Mouse (Mus musculus) midbrain, embryonic 12.5 days (tissue): ENCODE data around the gene Ppp2r3d. TPM values are rescaled to one million over a fixed set of nuclear protein-coding genes. Genes with fewer than 3 reads are reported as not detected.
A peak's percentile ranks its signal among the peaks of the same experiment; 100 is the strongest.

Experiments
- ATAC-seq: fragments of 200-750 bp; cut with Nextera tagmentation; 2 replicates; pipeline ENCODE4 v1.8.0; 2017; ENCODE audit warnings: low read depth, moderate TSS enrichment, moderate library complexity; ENCODE audit not compliant: low FRiP score
- H3K27ac ChIP-seq: fragments of 300-500 bp; sonication (generic); replicated peaks from 2 replicates; pipeline ENCODE4 v1.5.1; 2016; ENCODE audit warnings: mild to moderate bottlenecking
- H3K27me3 ChIP-seq: fragments of 300-500 bp; sonication (generic); 2 replicates; pipeline ENCODE4 v1.6.1; 2016; ENCODE audit warnings: mild to moderate bottlenecking
- H3K36me3 ChIP-seq: fragments of 300-500 bp; sonication (generic); 2 replicates; pipeline ENCODE4 v1.6.1; 2016
- H3K4me1 ChIP-seq: fragments of 300-500 bp; sonication (generic); 2 replicates; pipeline ENCODE4 v1.6.1; 2016
- H3K4me2 ChIP-seq: fragments of 300-500 bp; sonication (generic); replicated peaks from 2 replicates; pipeline ENCODE4 v1.6.1; 2016; ENCODE audit warnings: mild to moderate bottlenecking, moderate library complexity
- H3K4me3 ChIP-seq: fragments of 300-500 bp; sonication (generic); 2 replicates; pipeline ENCODE4 v1.5.1; 2016; ENCODE audit warnings: mild to moderate bottlenecking
- H3K9ac ChIP-seq: fragments of 300-500 bp; sonication (generic); replicated peaks from 2 replicates; pipeline ENCODE4 v1.6.1; 2016; ENCODE audit warnings: mild to moderate bottlenecking, moderate library complexity
- H3K9me3 ChIP-seq: fragments of 300-500 bp; sonication (generic); 2 replicates; pipeline ENCODE4 v1.6.1; 2016; ENCODE audit warnings: mild to moderate bottlenecking
- WGBS: fragments of 180-500 bp; shearing (Covaris S2); methylation state at CpG from one replicate; pipeline ENCODE4 v1.1.7; 2016; 5-methylcytosine and 5-hydroxymethylcytosine counted together
- polyA plus RNA-seq: library from polyadenylated mRNA; unstranded; fragments of >200 nt; fragmentation: Nextera tagmentation; extraction: Ambion mirVana; gene quantifications from 2 replicates; pipeline ENCODE4 v1.2.1, GENCODE M21; 2016

Gene Ppp2r3d
- polyA plus RNA-seq, 1 experiment from 2014 or later = 195 TPM

DNA sequence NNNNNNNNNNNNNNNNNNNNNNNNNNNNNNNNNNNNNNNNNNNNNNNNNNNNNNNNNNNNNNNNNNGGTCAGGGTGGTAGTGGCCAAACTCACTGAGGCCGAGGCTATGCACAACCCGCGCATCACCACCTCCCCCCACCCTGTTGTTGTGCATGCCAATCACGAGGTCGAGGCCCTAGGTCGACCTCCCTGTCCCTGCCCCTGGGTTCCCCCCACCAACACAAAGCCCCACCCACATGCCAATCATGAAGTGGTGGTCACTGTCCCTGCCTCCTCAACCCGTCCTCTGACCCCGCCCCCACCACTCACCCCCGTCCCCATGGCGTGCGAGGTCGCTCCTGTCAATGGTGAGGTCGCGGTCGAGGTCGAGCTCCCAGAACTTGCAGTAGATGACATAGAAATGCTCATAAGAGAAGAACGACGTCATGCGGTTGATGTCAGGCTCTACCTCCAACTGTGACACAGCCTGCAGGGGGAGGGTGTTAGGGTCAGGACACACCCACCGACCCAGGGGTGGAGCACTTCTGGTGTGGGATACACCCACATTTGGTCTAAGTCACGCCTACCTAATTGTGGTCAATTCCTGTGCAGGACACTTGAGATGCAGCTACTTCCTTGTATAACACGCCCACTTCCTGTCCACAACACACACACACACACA is 37.9 kb downstream of the Ppp2r3d start:
- Histone ChIP-seq H3K9ac (no peak overlapping the region), H3K4me1 (no peaks in the 10 kb centered on the region), H3K36me3 (peaks cover 37% of the 10 kb centered on the region), H3K27ac (no peak overlapping the region), H3K9me3 (peaks cover 33% of the 10 kb centered on the region), H3K4me3 (no peak overlapping the region), H3K27me3 (no peaks in the 10 kb centered on the region), H3K4me2 (no peak overlapping the region)
- 94% methylated on average over 19 of the region's 22 CpGs for WGBS
- ATAC-seq = no peak; the same call in 1 of the 2 replicates

DNA sequence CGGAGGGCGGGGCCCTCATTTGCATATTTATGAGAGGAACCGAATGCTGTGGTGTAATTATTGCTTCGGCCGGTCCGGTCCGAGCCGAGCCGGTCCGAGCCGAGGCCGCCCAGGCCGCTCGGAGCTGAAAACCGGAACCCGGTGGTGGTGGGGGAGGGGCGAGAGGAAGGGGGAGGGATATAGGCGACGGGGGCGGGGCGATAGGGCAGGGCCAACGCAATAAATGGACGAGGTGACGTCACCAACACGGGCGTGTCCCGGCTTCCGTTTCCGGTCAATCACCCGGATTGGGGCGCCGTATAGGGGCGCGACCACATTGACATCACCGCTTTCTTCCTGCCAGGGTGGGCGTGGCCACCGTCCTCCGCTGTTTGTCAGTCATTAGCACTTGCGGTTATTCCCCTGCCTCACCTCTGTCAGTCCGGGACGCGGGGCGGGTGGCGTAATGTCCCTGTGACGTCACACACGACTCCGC is 51.2 kb downstream of the Ppp2r3d start:
- peak overlapping the region; percentile 62 for H3K9ac ChIP-seq
- H3K27me3 ChIP-seq = peaks cover 2% of the 10 kb centered on the region; the same call in 1 of the 2 replicates
- ATAC-seq = peak; percentile 51
- peak overlapping the region; percentile 97 for H3K27ac ChIP-seq
- peaks cover 4% of the 10 kb centered on the region; the same call in 1 of the 2 replicates for H3K4me1 ChIP-seq
- H3K4me2 ChIP-seq = peak overlapping the region; percentile 60
- no peaks in the 10 kb centered on the region for H3K36me3 ChIP-seq
- no peaks in the 10 kb centered on the region for H3K9me3 ChIP-seq
- WGBS = under 1% methylated on average over 45 of the region's 47 CpGs
- H3K4me3 ChIP-seq = peak overlapping the region; percentile 72

GRCm38 (mm10) chr9:124424542-124425410 is 51.9 kb downstream of the Ppp2r3d start:
- Histone ChIP-seq H3K9me3 (no peaks in the 10 kb centered on the region), H3K27me3 (peaks cover 2% of the 10 kb centered on the region; the same call in 1 of the 2 replicates), H3K4me3 (peak overlapping the region; percentile 72), H3K36me3 (no peaks in the 10 kb centered on the region), H3K27ac (peak overlapping the region; percentile 97), H3K4me1 (peaks cover 4% of the 10 kb centered on the region; the same call in 1 of the 2 replicates), H3K4me2 (peak overlapping the region; percentile 60), H3K9ac (peak overlapping the region; percentile 76)
- ATAC-seq = peak; percentile 71
- under 1% methylated on average over 48 of the region's 48 CpGs for WGBS

- H3K4me3 ChIP-seq = peak overlapping the region; percentile 72
- peak overlapping the region; percentile 97 for H3K27ac ChIP-seq
- no peaks in the 10 kb centered on the region for H3K36me3 ChIP-seq
- peaks cover 2% of the 10 kb centered on the region; the same call in 1 of the 2 replicates for H3K27me3 ChIP-seq
- H3K9ac ChIP-seq = peak overlapping the region; percentile 76
- peak; percentile 25; the same call in 1 of the 2 replicates for ATAC-seq
- H3K9me3 ChIP-seq = no peaks in the 10 kb centered on the region
- H3K4me1 ChIP-seq = peaks cover 4% of the 10 kb centered on the region; the same call in 1 of the 2 replicates
- H3K4me2 ChIP-seq = peak overlapping the region; percentile 60
- under 1% methylated on average over 27 of the region's 27 CpGs for WGBS
These were observed 52.5 kb downstream of the Ppp2r3d start for GRCm38 (mm10) chr9:124424292-124424541.

- Histone ChIP-seq H3K4me2 (peak overlapping the region; percentile 60), H3K27ac (peak overlapping the region; percentile 97), H3K36me3 (no peaks in the 10 kb centered on the region), H3K4me1 (peaks cover 4% of the 10 kb centered on the region; the same call in 1 of the 2 replicates), H3K27me3 (peaks cover 2% of the 10 kb centered on the region; the same call in 1 of the 2 replicates), H3K4me3 (peak overlapping the region; percentile 72), H3K9me3 (no peaks in the 10 kb centered on the region), H3K9ac (peak overlapping the region; percentile 76)
- ATAC-seq = peak; percentile 73
- under 1% methylated on average over 72 of the region's 74 CpGs for WGBS
These were observed 53.0 kb downstream of the Ppp2r3d start for GRCm38 (mm10) chr9:124423552-124424291.

- Histone ChIP-seq H3K36me3 (no peaks in the 10 kb centered on the region), H3K9me3 (no peaks in the 10 kb centered on the region), H3K4me1 (peaks cover 4% of the 10 kb centered on the region; the same call in 1 of the 2 replicates), H3K9ac (peak overlapping the region; percentile 76), H3K27me3 (no peaks in the 10 kb centered on the region), H3K27ac (peak overlapping the region; percentile 97), H3K4me2 (peak overlapping the region; percentile 60), H3K4me3 (peak overlapping the region; percentile 72)
- WGBS = under 1% methylated on average over 56 of the region's 59 CpGs
- peak; percentile 64 for ATAC-seq
These were observed 53.7 kb downstream of the Ppp2r3d start for GRCm38 (mm10) chr9:124422900-124423551.

DNA sequence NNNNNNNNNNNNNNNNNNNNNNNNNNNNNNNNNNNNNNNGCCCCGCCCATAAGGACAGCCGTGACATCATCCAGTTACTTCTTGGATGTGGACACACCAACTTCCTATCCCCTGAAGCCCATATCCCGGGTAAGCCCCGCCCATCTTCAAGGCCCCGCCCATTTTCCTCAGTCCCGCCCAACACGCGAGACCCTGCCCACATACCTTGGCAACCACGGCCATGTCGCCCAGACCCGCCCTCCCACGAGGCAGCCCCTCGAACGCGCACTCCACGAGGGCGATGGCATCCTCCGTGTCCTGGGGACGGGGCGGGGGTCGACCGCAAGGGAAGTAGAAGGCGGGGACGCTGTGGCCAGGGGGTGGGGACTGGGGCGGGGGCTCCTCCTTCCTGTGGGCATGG is 54.3 kb downstream of the Ppp2r3d start:
- Histone ChIP-seq H3K4me1 (peaks cover 4% of the 10 kb centered on the region; the same call in 1 of the 2 replicates), H3K9ac (peak overlapping the region; percentile 76; the same call in 1 of the 2 replicates), H3K36me3 (no peaks in the 10 kb centered on the region), H3K4me2 (peak overlapping the region; percentile 60), H3K4me3 (peak overlapping the region; percentile 72), H3K27ac (peak overlapping the region; percentile 97), H3K27me3 (no peaks in the 10 kb centered on the region), H3K9me3 (no peaks in the 10 kb centered on the region)
- 3% methylated on average over 22 of the region's 25 CpGs for WGBS
- no peak for ATAC-seq

- ATAC-seq = no peak
- H3K36me3 ChIP-seq = no peaks in the 10 kb centered on the region
- no peak overlapping the region for H3K27ac ChIP-seq
These were observed 63.8 kb downstream of the Ppp2r3d start for GRCm38 (mm10) chr9:124412921-124413320.

DNA sequence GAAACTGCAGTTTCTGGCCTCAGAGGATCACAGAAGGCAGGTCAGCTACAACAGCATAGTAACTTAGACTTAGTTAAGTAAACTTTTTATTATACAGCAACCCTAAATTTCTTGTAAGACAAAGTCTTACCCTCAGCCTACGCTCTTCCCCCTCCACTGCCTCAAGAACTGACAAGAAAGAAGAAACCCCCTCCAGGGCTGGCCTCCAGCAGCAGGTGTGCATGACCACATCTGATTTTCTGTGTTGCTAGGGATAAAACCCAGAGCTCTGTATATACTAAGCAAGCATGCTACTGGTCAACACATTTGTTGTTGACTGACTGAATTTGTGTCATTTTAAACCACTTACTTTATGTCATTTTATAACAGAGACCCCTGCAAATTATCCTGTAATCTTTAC is 65.1 kb downstream of the Ppp2r3d start:
- WGBS = 89% methylated on average over 1 of the region's 1 CpGs
- H3K4me1 ChIP-seq = no peaks in the 10 kb centered on the region
- no peak overlapping the region for H3K27ac ChIP-seq
- no peak for ATAC-seq
- no peak overlapping the region for H3K4me2 ChIP-seq
- H3K36me3 ChIP-seq = no peaks in the 10 kb centered on the region
- H3K27me3 ChIP-seq = no peaks in the 10 kb centered on the region
- no peaks in the 10 kb centered on the region for H3K9me3 ChIP-seq
- H3K4me3 ChIP-seq = no peak overlapping the region
- H3K9ac ChIP-seq = no peak overlapping the region

More at GRCm38 (mm10) chr9:124412921-124413320, 63.8 kb downstream of the Ppp2r3d start:
- Histone ChIP-seq H3K4me3 (no peak overlapping the region), H3K9ac (no peak overlapping the region), H3K9me3 (no peaks in the 10 kb centered on the region), H3K4me2 (no peak overlapping the region), H3K4me1 (no peaks in the 10 kb centered on the region), H3K27me3 (no peaks in the 10 kb centered on the region)

GRCm38 (mm10) chr9:124408564-124408963 is 68.1 kb downstream of the Ppp2r3d start:
- no peak overlapping the region for H3K4me2 ChIP-seq
- no peak overlapping the region for H3K9ac ChIP-seq
- H3K27ac ChIP-seq = no peak overlapping the region
- ATAC-seq = no peak
- H3K36me3 ChIP-seq = no peaks in the 10 kb centered on the region
- H3K4me1 ChIP-seq = no peaks in the 10 kb centered on the region
- H3K9me3 ChIP-seq = no peaks in the 10 kb centered on the region
- no peaks in the 10 kb centered on the region for H3K27me3 ChIP-seq
- no peak overlapping the region for H3K4me3 ChIP-seq
- WGBS = 68% methylated on average over 1 of the region's 1 CpGs
